Mouse (Mus musculus) neural tube, embryonic 11.5 days (tissue): ENCODE measurements around the gene Ctrc. TPM values are rescaled to one million over a fixed set of nuclear protein-coding genes. Genes with fewer than 3 reads are reported as not detected.

Source experiments
- ATAC-seq: fragments of 200-750 bp; cut with Nextera tagmentation; 2 replicates; pipeline ENCODE4 v1.8.0; 2017; ENCODE audit warnings: moderate number of reproducible peaks, mild to moderate bottlenecking, moderate TSS enrichment, moderate library complexity; ENCODE audit not compliant: insufficient read depth, low FRiP score, low TSS enrichment
- DNase-seq: peaks from one replicate; pipeline ENCODE4 v3.0.0-alpha.2; 2015; ENCODE audit warnings: low spot score
- H3K27ac ChIP-seq: fragments of 300-500 bp; sonication (generic); 2 replicates; pipeline ENCODE4 v1.5.1; 2014; ENCODE audit warnings: low read depth, mild to moderate bottlenecking, low read length
- H3K27me3 ChIP-seq: fragments of 300-500 bp; sonication (generic); 2 replicates; pipeline ENCODE4 v1.6.1; 2014; ENCODE audit warnings: mild to moderate bottlenecking, low read length, mixed read lengths; ENCODE audit not compliant: control insufficient read depth, insufficient read depth
- H3K36me3 ChIP-seq: fragments of 300-500 bp; sonication (generic); 2 replicates; pipeline ENCODE4 v1.6.1; 2014; ENCODE audit warnings: mild to moderate bottlenecking, low read length, moderate library complexity, mixed read lengths; ENCODE audit not compliant: control insufficient read depth, insufficient read depth
- H3K4me1 ChIP-seq: fragments of 300-500 bp; sonication (generic); 2 replicates; pipeline ENCODE4 v1.6.1; 2014; ENCODE audit warnings: low read length, mixed read lengths; ENCODE audit not compliant: control insufficient read depth, insufficient read depth
- H3K4me2 ChIP-seq: fragments of 300-500 bp; sonication (generic); 2 replicates; pipeline ENCODE4 v1.6.1; 2014; ENCODE audit warnings: low read depth, mild to moderate bottlenecking, moderate library complexity
- H3K4me3 ChIP-seq: fragments of 300-500 bp; sonication (generic); 2 replicates; pipeline ENCODE4 v1.5.1; 2014; ENCODE audit warnings: low read depth, low read length
- H3K9ac ChIP-seq: fragments of 300-500 bp; sonication (generic); 2 replicates; pipeline ENCODE4 v1.6.1; 2014; ENCODE audit warnings: mild to moderate bottlenecking, low read length
- H3K9me3 ChIP-seq: fragments of 300-500 bp; sonication (generic); 2 replicates; pipeline ENCODE4 v1.6.1; 2016; ENCODE audit warnings: low read length; ENCODE audit not compliant: control insufficient read depth
- WGBS: fragments of 180-500 bp; shearing (Covaris S2); extraction: QIAGEN DNeasy Blood & Tissue Kit; methylation state at CpG from one replicate; pipeline ENCODE4 v1.1.7; 2014; 5-methylcytosine and 5-hydroxymethylcytosine counted together
- polyA plus RNA-seq: library from polyadenylated mRNA; unstranded; fragments of >200 nt; fragmentation: Nextera tagmentation; extraction: Ambion mirVana; gene quantifications from 2 replicates; pipeline ENCODE4 v1.2.1, GENCODE M21; 2014

The Ctrc gene
- polyA plus RNA-seq, 1 experiment from 2014 or later: not detected

DNA sequence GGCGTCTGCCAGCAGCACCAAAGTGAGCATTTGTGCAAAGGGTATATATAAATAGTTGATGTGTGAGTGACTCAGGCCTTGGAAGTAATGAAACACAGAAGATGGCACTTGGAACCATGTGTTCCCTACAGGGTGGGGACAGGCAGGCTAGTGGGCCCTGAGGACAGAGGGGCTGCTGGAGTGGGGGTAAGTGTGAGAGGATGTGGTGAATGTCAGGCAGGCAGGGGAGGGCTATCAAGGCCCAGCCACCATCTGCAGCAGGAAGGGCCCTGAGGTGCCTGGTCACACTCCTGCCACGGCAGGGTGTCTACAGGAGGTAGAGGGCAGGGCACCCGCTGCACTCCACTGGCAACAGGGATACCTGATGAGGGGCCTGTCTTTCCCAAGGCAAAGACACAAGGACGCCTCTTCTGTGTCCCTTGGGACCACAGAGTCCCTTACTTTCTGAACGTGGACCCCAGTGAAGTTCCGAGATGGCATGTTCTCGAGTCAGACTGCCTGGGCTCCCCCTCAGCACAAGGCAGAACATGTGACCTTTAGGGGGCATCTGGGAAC, 17.6 kb upstream of the Ctrc start:
- ATAC-seq: no peak
- Histone ChIP-seq H3K9ac (no peak overlapping the region), H3K27ac (no peak overlapping the region), H3K27me3 (no peaks in the 10 kb centered on the region), H3K4me2 (no peak overlapping the region), H3K4me1 (peaks cover 4% of the 10 kb centered on the region; the same call in 1 of the 2 replicates), H3K36me3 (no peaks in the 10 kb centered on the region), H3K4me3 (no peak overlapping the region), H3K9me3 (no peaks in the 10 kb centered on the region)
- DNase-seq: no peak
- WGBS: 92% methylated on average over 7 of the region's 7 CpGs

DNA sequence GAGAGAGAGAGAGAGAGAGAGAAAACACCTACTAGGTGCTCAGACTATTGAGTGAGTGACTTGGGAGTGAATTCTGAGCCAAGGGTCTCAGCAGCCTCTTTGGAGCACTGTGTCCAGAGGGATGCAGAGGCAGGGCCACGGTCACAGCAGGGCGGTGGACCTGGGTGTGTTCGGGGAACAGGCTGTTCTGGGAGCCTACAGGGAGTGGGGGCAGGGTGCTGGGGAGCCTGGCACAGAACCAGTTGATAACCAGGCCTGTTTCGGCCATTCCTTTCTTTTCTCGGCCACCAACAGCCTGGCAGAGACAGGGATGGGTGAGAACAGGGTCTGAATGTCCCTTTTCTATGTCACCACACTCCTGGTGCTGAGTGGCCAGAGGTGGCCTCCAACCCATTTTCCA, 16.7 kb upstream of the Ctrc start:
- no peak for ATAC-seq
- peaks cover 4% of the 10 kb centered on the region; the same call in 1 of the 2 replicates for H3K4me1 ChIP-seq
- 79% methylated on average over 5 of the region's 5 CpGs for WGBS
- H3K27me3 ChIP-seq: no peaks in the 10 kb centered on the region
- H3K9ac ChIP-seq: no peak overlapping the region
- H3K4me3 ChIP-seq: no peak overlapping the region
- H3K9me3 ChIP-seq: no peaks in the 10 kb centered on the region
- no peak overlapping the region for H3K4me2 ChIP-seq
- no peaks in the 10 kb centered on the region for H3K36me3 ChIP-seq
- no peak for DNase-seq
- H3K27ac ChIP-seq: no peak overlapping the region

DNA sequence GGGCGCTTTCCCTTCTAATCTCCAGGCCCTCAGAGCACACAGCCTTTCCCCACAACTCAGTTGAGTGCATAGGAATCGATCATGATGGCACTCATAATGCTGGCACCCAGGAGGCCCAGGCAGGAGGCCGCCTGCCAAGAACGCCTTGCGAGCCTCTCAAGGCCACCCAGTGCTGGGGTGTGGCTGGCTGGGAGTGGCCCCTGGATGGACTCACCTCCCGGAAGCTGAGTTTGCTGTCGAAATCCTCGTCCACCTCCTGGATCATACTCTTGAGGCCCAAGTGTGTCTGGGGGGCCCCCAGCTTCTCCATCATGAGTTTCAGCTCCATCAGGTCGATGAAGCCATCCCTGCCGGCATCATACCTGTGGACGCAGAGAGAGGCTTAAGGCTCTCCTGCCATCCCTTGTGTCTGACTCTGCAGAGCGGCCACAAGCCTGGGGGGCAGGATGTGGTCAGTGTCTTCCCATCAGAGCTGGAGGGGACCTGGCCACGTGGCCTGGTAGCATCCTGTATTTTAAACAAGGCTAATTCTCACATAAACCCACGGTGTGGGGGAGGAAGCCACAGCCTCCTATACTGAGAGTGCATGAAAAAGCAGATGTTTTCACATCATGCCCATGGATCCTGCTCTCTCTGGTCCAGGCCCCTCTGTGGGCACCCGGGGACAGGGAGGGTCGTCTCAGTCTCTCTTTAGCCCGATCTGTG, 15.6 kb upstream of the Ctrc start:
- Histone ChIP-seq H3K27ac (no peak overlapping the region), H3K9me3 (no peaks in the 10 kb centered on the region), H3K9ac (no peak overlapping the region), H3K36me3 (no peaks in the 10 kb centered on the region), H3K4me3 (no peak overlapping the region), H3K4me2 (no peak overlapping the region), H3K27me3 (no peaks in the 10 kb centered on the region), H3K4me1 (no peaks in the 10 kb centered on the region)
- 86% methylated on average over 17 of the region's 17 CpGs for WGBS
- no peak for DNase-seq
- ATAC-seq: no peak

DNA sequence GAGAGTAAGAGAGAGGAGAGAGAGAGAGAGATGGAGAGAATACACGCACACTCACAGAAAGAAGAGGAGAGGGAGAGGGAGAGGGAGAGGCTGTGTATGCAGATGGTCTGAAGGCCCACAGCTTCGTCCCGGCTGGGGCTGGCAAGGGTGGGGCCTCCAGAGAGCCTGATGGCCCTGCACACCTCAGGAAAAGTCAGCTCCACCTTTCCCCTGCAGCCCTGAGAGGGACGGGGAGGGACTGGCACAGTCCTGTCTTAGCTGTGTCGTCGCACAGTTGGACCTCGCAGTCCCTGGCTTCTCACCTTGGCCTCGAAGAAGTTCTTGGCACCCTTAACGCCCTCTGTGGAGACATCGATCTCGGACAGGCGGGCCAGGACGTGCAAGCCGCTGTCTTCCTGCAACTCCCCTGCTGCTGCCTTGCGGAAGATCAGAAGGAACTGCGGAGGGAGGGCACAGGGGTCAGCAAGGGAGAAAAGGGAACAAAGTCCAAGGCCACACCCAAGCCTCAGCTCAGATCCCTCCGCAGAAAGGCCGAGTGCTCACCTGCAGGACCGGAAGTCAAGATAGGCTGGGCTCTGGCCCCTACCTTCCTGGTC, 14.2 kb upstream of the Ctrc start:
- no peaks in the 10 kb centered on the region for H3K4me1 ChIP-seq
- no peaks in the 10 kb centered on the region for H3K36me3 ChIP-seq
- no peak overlapping the region for H3K4me2 ChIP-seq
- ATAC-seq: no peak
- H3K9me3 ChIP-seq: no peaks in the 10 kb centered on the region
- no peak overlapping the region for H3K9ac ChIP-seq
- 68% methylated on average over 19 of the region's 19 CpGs for WGBS
- no peak overlapping the region for H3K4me3 ChIP-seq
- DNase-seq: no peak
- H3K27me3 ChIP-seq: no peaks in the 10 kb centered on the region
- H3K27ac ChIP-seq: no peak overlapping the region

DNA sequence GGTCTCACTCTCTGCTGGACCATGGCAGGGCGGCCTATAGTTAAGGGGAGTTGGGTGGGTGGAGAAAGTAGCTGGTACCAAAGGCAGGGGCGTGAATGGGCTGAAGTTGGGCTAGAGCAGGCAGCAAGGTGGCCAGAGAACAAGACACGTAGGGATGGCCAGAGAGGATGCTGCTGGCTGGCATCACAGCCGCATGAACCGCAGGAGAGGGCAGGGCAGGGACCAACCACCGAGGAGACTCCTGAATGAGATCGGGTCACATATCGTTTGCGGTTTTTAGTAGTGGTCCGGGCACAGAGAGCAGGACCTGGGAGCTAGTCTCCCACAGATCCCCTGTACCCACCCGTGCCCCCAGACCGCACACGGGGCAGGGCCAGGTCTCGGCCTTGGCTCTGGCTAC, 13.2 kb upstream of the Ctrc start:
- WGBS: 95% methylated on average over 14 of the region's 14 CpGs
- Histone ChIP-seq H3K9me3 (no peaks in the 10 kb centered on the region), H3K36me3 (no peaks in the 10 kb centered on the region), H3K4me3 (no peak overlapping the region), H3K4me1 (no peaks in the 10 kb centered on the region), H3K9ac (no peak overlapping the region), H3K4me2 (no peak overlapping the region), H3K27me3 (no peaks in the 10 kb centered on the region), H3K27ac (no peak overlapping the region)
- DNase-seq (no peak), ATAC-seq (no peak)

DNA sequence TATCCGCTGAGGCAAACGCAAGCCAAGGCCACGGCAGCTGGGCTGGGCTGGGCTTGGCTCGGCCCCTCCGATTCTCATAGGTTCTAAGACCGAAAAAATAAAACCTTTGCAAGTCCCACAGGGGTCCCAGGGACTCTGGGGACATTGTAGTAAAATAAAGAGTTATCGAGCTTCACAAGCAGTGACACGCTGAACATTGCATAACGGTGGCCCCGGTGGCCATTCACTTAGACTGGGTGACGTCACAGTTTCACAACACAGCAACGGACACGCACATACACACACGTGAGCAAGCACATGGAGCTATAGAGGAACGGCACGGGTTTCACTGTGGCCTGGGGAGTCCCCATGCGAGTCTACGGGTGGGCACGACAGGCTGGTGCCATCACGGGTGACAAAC, 12.3 kb upstream of the Ctrc start:
- no peak overlapping the region for H3K4me2 ChIP-seq
- no peaks in the 10 kb centered on the region for H3K9me3 ChIP-seq
- no peak overlapping the region for H3K27ac ChIP-seq
- H3K4me3 ChIP-seq: no peak overlapping the region
- no peak for DNase-seq
- H3K4me1 ChIP-seq: no peaks in the 10 kb centered on the region
- 92% methylated on average over 20 of the region's 20 CpGs for WGBS
- ATAC-seq: no peak
- H3K9ac ChIP-seq: no peak overlapping the region
- H3K36me3 ChIP-seq: no peaks in the 10 kb centered on the region
- H3K27me3 ChIP-seq: no peaks in the 10 kb centered on the region

DNA sequence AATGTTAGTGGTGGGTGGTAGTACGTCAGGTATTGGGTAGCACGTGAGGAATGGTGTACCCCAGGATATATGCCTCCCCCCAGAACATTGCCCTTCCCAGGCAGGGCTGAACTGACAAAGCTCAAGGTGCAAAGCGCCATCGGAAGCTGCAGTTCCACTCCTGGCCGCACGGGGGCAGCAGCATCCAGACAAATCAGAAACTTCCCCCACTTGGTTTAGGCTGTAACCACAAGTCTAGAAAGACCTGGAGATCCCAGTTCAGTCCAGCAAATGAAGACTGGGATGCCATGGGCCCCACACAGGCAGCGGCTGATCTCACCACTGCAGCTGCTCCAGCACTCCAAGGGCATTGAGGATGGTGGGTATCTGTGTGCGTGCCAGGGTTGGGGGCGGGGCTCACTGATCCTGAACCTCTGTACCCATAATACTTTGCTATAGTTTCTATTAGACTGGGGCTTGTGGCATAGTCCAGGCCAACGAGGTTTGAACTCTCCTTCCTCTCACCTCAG, 11.3 kb upstream of the Ctrc start:
- Histone ChIP-seq H3K9ac (no peak overlapping the region), H3K27ac (no peak overlapping the region), H3K4me2 (no peak overlapping the region), H3K4me1 (no peaks in the 10 kb centered on the region), H3K36me3 (no peaks in the 10 kb centered on the region), H3K4me3 (no peak overlapping the region), H3K27me3 (no peaks in the 10 kb centered on the region), H3K9me3 (no peaks in the 10 kb centered on the region)
- DNase-seq (peak; percentile 85), ATAC-seq (peak; percentile 68)
- WGBS: 22% methylated on average over 10 of the region's 10 CpGs

DNA sequence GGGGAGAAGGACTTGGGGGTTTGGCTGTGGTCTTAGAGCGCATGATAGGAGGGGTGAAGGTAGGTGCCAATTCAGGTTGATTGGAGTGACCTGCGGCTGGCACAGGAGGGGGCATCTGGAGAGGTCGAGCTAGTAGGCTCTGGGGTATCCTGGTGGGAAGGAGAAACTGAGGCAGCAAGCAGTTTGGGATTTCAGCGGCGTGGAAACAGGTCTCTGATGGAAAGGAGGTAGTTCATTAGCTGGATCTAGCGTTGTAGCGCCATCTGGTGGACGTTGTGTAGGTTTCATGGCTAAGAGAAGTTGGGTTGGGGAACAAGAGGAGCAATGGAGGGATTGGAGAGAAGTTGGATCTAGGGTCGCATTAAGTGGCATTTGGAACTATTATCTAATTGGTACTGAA, 7.3 kb upstream of the Ctrc start:
- Histone ChIP-seq H3K9me3 (no peaks in the 10 kb centered on the region), H3K36me3 (no peaks in the 10 kb centered on the region), H3K4me3 (no peak overlapping the region), H3K27ac (no peak overlapping the region), H3K4me1 (no peaks in the 10 kb centered on the region), H3K9ac (no peak overlapping the region), H3K27me3 (no peaks in the 10 kb centered on the region), H3K4me2 (no peak overlapping the region)
- ATAC-seq: no peak
- WGBS: 87% methylated on average over 9 of the region's 9 CpGs
- peak; percentile 63 for DNase-seq
